1 mouse cellular context compared by ENCODE assay signal in the genomic region with DNA sequence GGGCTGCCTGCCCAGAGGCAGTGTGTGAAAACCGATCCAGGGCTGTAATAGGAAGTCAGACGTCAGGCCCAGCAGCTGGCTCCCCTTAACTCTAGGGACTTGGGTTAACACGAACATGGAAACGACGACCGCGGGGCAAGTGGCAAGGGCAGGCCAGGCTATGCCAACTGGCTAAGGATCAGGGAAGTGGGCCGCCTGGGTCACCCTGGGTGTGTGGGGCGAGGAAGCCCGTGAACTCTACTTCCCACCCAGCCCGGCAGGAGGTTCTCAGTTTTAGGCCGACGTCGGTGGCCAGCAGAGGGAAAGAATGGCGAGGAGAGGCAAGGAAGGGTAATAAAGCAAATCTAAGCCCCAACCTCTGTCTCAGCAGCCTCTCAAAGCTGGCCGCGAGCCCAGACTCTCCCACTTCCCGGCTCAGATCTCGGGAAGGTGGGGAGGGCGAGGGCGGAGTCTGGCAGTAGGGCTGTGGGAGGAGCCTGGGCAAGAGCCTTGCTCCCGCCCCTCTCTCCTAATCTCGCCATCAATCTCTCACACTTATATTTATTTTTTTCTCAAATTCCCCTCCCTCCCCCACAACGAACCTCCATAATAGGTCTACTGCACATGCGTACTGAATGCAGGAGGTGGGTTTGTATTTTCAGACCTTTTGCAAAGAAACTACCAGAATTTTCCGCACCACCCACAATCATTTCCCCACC.
TF ChIP-seq lines count a peak whose summit lies in the region.

No protein-coding gene starts in this region.

TF ChIP-seq in CH12.LX, 34 proteins besides CTCF, POLR2A, EP300 and RAD21 (continued from another document):
- TF ChIP-seq RCOR1 (conservative IDR thresholded peaks at IDR 0.05; ENCODE audit: low read depth, low read length) (0 out of 2 replicates have a peak, but pooled peaks have one; percentile 15), NRF1 (IDR thresholded peaks at IDR 0.05; ENCODE audit: low read depth, low read length) (peak; percentile 82), IRF4 (IDR thresholded peaks at IDR 0.05; ENCODE audit: low read depth, low read length) (peak; percentile 31; the same call in 1 of the 2 replicates), TBP (conservative IDR thresholded peaks at IDR 0.05; ENCODE audit: low read depth, low read length) (no peak; the same call in 1 of the 2 replicates), ZC3H11A (IDR thresholded peaks at IDR 0.05; ENCODE audit: low read depth, low read length) (no peak), PAX5 (IDR thresholded peaks at IDR 0.05; ENCODE audit: low read length) (no peak), SIN3A (IDR thresholded peaks at IDR 0.05; ENCODE audit: low read length) (no peak), ZNF384 (IDR thresholded peaks at IDR 0.05; ENCODE audit: low read depth, low read length) (peak; percentile 83), USF2 (conservative IDR thresholded peaks at IDR 0.05; ENCODE audit: low read depth, low read length) (no peak)
